Mouse (Mus musculus): Measurements from ENCODE around the gene Lhfpl1.

The Lhfpl1 gene

GRCm38 (mm10) chrX:145348377-145349203, at the start of gene Lhfpl1:
Gene Lhfpl1, minus strand, starts transcription at chrX:145349089.
- in situ Hi-C loops (cut with MboI; ENCODE audit: unreplicated experiment in 2 of 2) = loop anchor here (10.0 to 25.0 kb wide), 3 partner anchors 764 to 836 kb away; no protein-coding TSS in a partner anchor

DNA sequence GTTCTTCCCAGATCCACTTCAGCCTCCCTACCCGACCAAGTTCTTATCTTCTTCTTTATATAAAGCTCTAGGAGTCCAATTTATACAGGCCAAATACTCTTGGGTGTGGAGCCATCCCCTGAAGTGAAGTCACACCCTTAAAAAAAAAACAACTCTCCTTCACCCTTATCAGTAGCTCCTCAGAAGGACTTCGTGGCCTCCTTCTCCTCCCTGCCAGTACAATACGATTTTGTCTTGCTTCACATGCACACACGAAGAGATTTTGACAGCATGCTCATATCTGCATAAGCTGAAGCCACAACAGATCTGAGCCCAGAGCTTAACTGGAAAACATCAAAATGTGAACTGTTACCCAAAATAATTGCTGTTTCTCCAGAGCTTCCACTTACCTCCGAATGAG, 22.9 kb upstream of the Lhfpl1 start:
- in situ Hi-C loops (cut with MboI; ENCODE audit: unreplicated experiment in 2 of 2) = loop anchor here in 1 of 2 experiments (25.0 kb wide), 1 partner anchor 110 kb away; no protein-coding TSS in a partner anchor

DNA sequence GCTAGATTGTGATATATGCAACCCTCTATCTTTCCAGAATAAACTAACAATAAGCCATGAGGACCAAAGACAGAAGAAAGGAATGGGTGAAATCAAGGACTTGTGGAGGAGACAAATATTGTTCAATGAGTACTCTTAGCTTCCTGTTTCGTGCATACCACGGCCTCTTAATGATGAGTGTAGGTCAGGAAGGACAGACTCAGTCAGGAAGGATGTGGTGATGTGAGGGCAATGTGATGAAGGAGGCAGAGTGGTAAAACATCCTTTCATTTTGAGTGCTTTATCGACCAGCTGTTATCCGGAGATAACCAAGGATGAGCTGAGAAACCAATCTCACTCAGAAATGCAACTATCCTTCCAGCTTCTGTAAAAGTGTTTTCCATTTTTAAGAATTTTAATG, 13.6 kb upstream of the Lhfpl1 start:
- in situ Hi-C loops (cut with MboI; ENCODE audit: unreplicated experiment in 2 of 2) = loop anchor here in 1 of 2 experiments (25.0 kb wide), 1 partner anchor 100 kb away; no protein-coding TSS in a partner anchor

GRCm38 (mm10) chrX:145342402-145342801, 6.5 kb downstream of the Lhfpl1 start:
- in situ Hi-C loops (cut with MboI; ENCODE audit: unreplicated experiment in 2 of 2) = loop anchor here (10.0 to 25.0 kb wide), 3 partner anchors 770 to 830 kb away; no protein-coding TSS in a partner anchor

DNA sequence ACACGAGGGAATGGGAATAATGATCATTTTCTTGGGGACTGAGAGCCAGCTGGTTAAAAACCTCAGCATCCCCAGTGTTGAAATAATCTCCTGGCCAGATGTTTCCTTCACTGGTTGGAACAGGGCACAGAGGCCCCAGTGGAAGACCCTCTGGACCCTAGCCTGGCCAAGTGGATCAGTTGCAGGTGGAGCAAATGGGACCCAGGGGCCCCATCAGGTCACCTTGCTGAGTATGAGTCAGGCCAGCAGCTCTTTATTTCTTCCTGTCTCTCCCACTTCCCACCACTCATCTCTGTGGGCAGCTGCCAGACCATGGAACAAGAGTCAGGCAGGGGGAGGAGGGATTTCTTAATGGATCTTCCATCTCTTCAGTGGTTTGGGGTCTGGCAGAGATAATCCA, 12.7 kb downstream of the Lhfpl1 start:
- in situ Hi-C loops (cut with MboI; ENCODE audit: unreplicated experiment in 2 of 2) = loop anchor here (25.0 kb wide), 2 partner anchors 776 to 824 kb away; no protein-coding TSS in a partner anchor

DNA sequence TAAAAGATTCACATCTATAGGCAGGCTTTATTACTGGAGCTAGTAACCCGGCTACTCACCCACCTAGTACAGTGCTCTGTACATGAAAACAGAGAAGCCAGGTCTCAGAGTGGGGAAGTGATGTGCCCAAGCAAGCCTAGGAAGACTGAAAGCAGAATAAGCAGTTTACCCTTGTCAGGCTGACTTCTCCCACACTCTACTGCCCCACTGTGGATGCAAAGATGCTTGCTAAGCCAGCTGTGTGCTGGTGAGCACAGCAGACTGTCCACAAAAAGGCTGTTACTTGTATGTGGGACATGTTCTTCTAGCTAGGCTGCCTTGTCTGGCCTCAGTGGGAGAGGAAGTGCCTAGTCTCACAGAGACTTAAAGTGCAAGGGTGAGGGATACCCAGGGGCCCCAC, 40.3 kb downstream of the Lhfpl1 start:
- in situ Hi-C loops (cut with MboI; ENCODE audit: unreplicated experiment in 2 of 2) = loop anchor here (5.0 to 10.0 kb wide), 4 partner anchors 96 to 1574 kb away; no protein-coding TSS in a partner anchor

- in situ Hi-C loops (cut with MboI; ENCODE audit: unreplicated experiment in 2 of 2) = loop anchor here (5.0 to 10.0 kb wide), 4 partner anchors 98 to 1572 kb away; no protein-coding TSS in a partner anchor
These were observed 41.7 kb downstream of the Lhfpl1 start for GRCm38 (mm10) chrX:145307174-145307573.

DNA sequence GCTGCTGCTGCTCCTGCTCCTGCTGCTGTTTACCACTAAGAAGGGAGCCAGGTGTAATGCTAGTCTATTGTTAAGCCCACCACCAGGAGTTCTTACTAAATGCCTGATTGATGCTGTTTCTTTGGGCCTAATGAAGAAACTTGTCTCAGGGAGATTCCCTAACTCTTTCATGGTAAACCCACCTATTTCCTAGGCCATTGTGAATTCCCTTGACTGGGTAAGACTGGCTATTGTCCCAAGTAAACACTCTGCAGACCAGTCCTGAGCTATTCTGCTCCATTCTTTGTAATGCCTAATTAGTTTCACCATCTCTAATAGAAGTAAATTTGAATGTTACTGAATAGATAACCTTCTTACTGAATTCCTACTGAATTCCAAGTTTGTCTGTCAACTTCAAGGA, 48.7 kb downstream of the Lhfpl1 start:
- in situ Hi-C loops (cut with MboI; ENCODE audit: unreplicated experiment in 2 of 2) = loop anchor here (5.0 to 10.0 kb wide), 4 partner anchors 105 to 1565 kb away; no protein-coding TSS in a partner anchor

DNA sequence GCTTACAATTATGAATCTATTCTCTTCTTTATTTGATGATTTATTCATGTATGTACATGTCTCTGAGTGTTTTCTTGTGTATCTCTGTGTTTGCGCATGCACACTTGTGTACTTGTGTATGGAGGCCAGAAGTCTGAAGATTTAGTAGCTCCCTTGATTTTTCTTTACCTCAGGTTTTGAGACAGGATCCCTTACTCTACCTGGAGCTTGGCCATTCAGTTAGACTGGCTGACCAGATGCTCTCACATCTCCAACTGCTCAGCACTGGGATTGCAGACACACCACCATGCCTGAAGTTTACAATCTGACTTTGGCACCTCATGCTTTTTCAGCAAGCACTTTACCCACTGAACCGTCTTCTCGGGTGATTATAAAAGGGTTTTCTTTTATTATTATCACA, 76.7 kb downstream of the Lhfpl1 start:
- in situ Hi-C loops (cut with MboI; ENCODE audit: unreplicated experiment in 2 of 2) = loop anchor here in 1 of 2 experiments (25.0 kb wide), 1 partner anchor 90 kb away; no protein-coding TSS in a partner anchor

GRCm38 (mm10) chrX:145271768-145272167, 77.1 kb downstream of the Lhfpl1 start:
- in situ Hi-C loops (cut with MboI; ENCODE audit: unreplicated experiment in 2 of 2) = loop anchor here in 1 of 2 experiments (25.0 kb wide), 1 partner anchor 91 kb away; no protein-coding TSS in a partner anchor

GRCm38 (mm10) chrX:145261803-145262202, 87.1 kb downstream of the Lhfpl1 start:
- in situ Hi-C loops (cut with MboI; ENCODE audit: unreplicated experiment in 2 of 2) = loop anchor here in 1 of 2 experiments (25.0 kb wide), 1 partner anchor 100 kb away; no protein-coding TSS in a partner anchor

Measured in v-Abl transformed pro-B cells (cell line).